Mouse (Mus musculus) CH12.LX (cell line): ENCODE measurements at regions not wholly inside any gene's neighbourhood (a gene's known extent, or its start where the extent isn't known, plus 50 kb on each side); places are given as distances from the start of the nearest gene placed in this dataset.

Experiments
- DNase-seq: peaks from one replicate; pipeline ENCODE4 v3.0.0-alpha.2; 2013; ENCODE audit errors: extremely low read depth
- H3K27ac ChIP-seq: 2 replicates; pipeline ENCODE4 v1.5.1; 2012; ENCODE audit warnings: low read depth, mild to moderate bottlenecking, control low read depth, moderate library complexity; ENCODE audit not compliant: insufficient read depth
- H3K27me3 ChIP-seq: replicated peaks from 2 replicates; pipeline ENCODE3; 2012; ENCODE audit warnings: inconsistent platforms
- H3K36me3 ChIP-seq, 2 experiments: replicated peaks in 1 of 2; 2 replicates each; pipeline versions ENCODE3 to v1.6.1; 2012; ENCODE audit warnings: inconsistent platforms in 1 of 2, low read length in 1 of 2, mild to moderate bottlenecking in 1 of 2, mixed read lengths in 1 of 2, moderate library complexity in 1 of 2; ENCODE audit not compliant: control insufficient read depth in 1 of 2, insufficient read depth in 1 of 2
- H3K4me1 ChIP-seq, 2 experiments: 2 replicates each; pipeline ENCODE4 v1.6.1; 2012; ENCODE audit warnings: inconsistent platforms in 1 of 2, moderate library complexity in 1 of 2; ENCODE audit not compliant: insufficient read depth in 2 of 2, control insufficient read depth in 1 of 2
- H3K4me2 ChIP-seq: 2 replicates; pipeline ENCODE4 v1.6.1; 2012; ENCODE audit warnings: low read depth, mild to moderate bottlenecking, control low read depth; ENCODE audit not compliant: poor library complexity, insufficient read depth, severe bottlenecking
- H3K4me3 ChIP-seq, 3 experiments: fragments of 150-350 bp in 1 of 3; sonication (generic) in 1 of 3; replicated peaks in 1 of 3; 2 replicates each; pipeline versions ENCODE3 to v1.5.1; 2011 to 2012; ENCODE audit warnings: low read depth in 2 of 3, low read length in 2 of 3, mild to moderate bottlenecking in 2 of 3, moderate library complexity in 2 of 3, control low read depth in 1 of 3, improper control_type of control experiment in 1 of 3, inconsistent platforms in 1 of 3, mixed read lengths in 1 of 3; ENCODE audit not compliant: poor library complexity in 1 of 3
- H3K79me2 ChIP-seq: replicated peaks from 2 replicates; pipeline ENCODE4 v1.6.1; 2012; ENCODE audit warnings: mild to moderate bottlenecking, moderate library complexity; ENCODE audit not compliant: control insufficient read depth, poor library complexity, insufficient read depth, severe bottlenecking; ENCODE audit errors: extremely low read depth
- H3K9ac ChIP-seq: 2 replicates; pipeline ENCODE4 v1.6.1; 2012; ENCODE audit warnings: low read depth, mild to moderate bottlenecking, control low read depth, moderate library complexity; ENCODE audit not compliant: insufficient read depth
- H3K9me3 ChIP-seq: replicated peaks from 2 replicates; pipeline ENCODE3; 2012; ENCODE audit warnings: low read length, inconsistent platforms, mixed read lengths
- CHD1 ChIP-seq: IDR thresholded peaks from 2 replicates; pipeline ENCODE4 v1.6.1; 2012; ENCODE audit warnings: low read depth, low read length, improper control_type of control experiment, inconsistent platforms
- CHD2 ChIP-seq: IDR thresholded peaks from 2 replicates; pipeline ENCODE4 v1.6.1; 2011; ENCODE audit warnings: low read length, improper control_type of control experiment
- CTCF ChIP-seq, 2 experiments: IDR thresholded peaks in 1 of 2; conservative IDR thresholded peaks in 1 of 2; 2 replicates each; pipeline ENCODE4 v1.5.1; 2011 to 2012; ENCODE audit warnings: low read depth in 2 of 2, low read length in 2 of 2, improper control_type of control experiment in 1 of 2, inconsistent platforms in 1 of 2, mild to moderate bottlenecking in 1 of 2, moderate library complexity in 1 of 2
- ELF1 ChIP-seq: IDR thresholded peaks from 2 replicates; pipeline ENCODE4 v1.6.1; 2014; ENCODE audit warnings: low read depth, mild to moderate bottlenecking, inconsistent platforms, low read length, improper control_type of control experiment
- IRF4 ChIP-seq: IDR thresholded peaks from 2 replicates; pipeline ENCODE4 v1.6.1; 2014; ENCODE audit warnings: low read depth, mild to moderate bottlenecking, inconsistent platforms, low read length, improper control_type of control experiment
- KAT2A ChIP-seq: IDR thresholded peaks from 2 replicates; pipeline ENCODE4 v1.6.1; 2012; ENCODE audit warnings: low read length, improper control_type of control experiment, inconsistent platforms; ENCODE audit not compliant: insufficient replicate concordance
- MAFK ChIP-seq: IDR thresholded peaks from 2 replicates; pipeline ENCODE4 v1.6.1; 2011; ENCODE audit warnings: low read length, improper control_type of control experiment; ENCODE audit not compliant: insufficient replicate concordance
- MAX ChIP-seq: IDR thresholded peaks from 2 replicates; pipeline ENCODE4 v1.6.1; 2011; ENCODE audit warnings: low read length, improper control_type of control experiment
- MEF2A ChIP-seq: IDR thresholded peaks from 2 replicates; pipeline ENCODE4 v1.6.1; 2014; ENCODE audit warnings: low read depth, mild to moderate bottlenecking, inconsistent platforms, low read length, improper control_type of control experiment, borderline replicate concordance
- MXI1 ChIP-seq: IDR thresholded peaks from 2 replicates; pipeline ENCODE4 v1.6.1; 2011; ENCODE audit warnings: mild to moderate bottlenecking, low read depth, low read length, improper control_type of control experiment
- NRF1 ChIP-seq: IDR thresholded peaks from 2 replicates; pipeline ENCODE4 v1.6.1; 2014; ENCODE audit warnings: low read depth, mild to moderate bottlenecking, inconsistent platforms, low read length, improper control_type of control experiment, moderate library complexity
- RAD21 ChIP-seq: IDR thresholded peaks from 2 replicates; pipeline ENCODE4 v1.6.1; 2011; ENCODE audit warnings: low read depth, mild to moderate bottlenecking, low read length, improper control_type of control experiment, moderate library complexity
- RCOR1 ChIP-seq: conservative IDR thresholded peaks from 2 replicates; pipeline ENCODE4 v1.6.1; 2012; ENCODE audit warnings: low read depth, mild to moderate bottlenecking, inconsistent platforms, low read length, improper control_type of control experiment
- SMC3 ChIP-seq: IDR thresholded peaks from 2 replicates; pipeline ENCODE4 v1.6.1; 2011; ENCODE audit warnings: low read depth, low read length, improper control_type of control experiment
- TBP ChIP-seq: conservative IDR thresholded peaks from 2 replicates; pipeline ENCODE4 v1.6.1; 2011; ENCODE audit warnings: low read depth, low read length, improper control_type of control experiment
- UBTF ChIP-seq: IDR thresholded peaks from 2 replicates; pipeline ENCODE4 v1.6.1; 2012; ENCODE audit warnings: low read depth, mild to moderate bottlenecking, inconsistent platforms, low read length, improper control_type of control experiment, moderate library complexity
- USF2 ChIP-seq: conservative IDR thresholded peaks from 2 replicates; pipeline ENCODE4 v1.6.1; 2011; ENCODE audit warnings: low read depth, low read length, improper control_type of control experiment
- ZMIZ1 ChIP-seq: IDR thresholded peaks from 2 replicates; pipeline ENCODE4 v1.6.1; 2012; ENCODE audit warnings: low read depth, mild to moderate bottlenecking, inconsistent platforms, low read length, improper control_type of control experiment
- dilution Hi-C: fragments of 300-500 bp; cut with MboI; formaldehyde crosslinking; loops from 2 replicates; pipeline ENCODE4 v1.14.3; 2020; ENCODE audit warnings: low sequenced_read_pairs; ENCODE audit not compliant: extremely low pct_unique_long_range_greater_than_20kb, extremely low pct_ligation_motif_present
- in situ Hi-C: fragments of 300-500 bp; cut with MboI; formaldehyde crosslinking; loops from 3 replicates; pipeline ENCODE4 v1.14.3; 2019; ENCODE audit warnings: low sequenced_read_pairs, low pct_ligation_motif_present, low pct_unique_long_range_greater_than_20kb, mixed read lengths

DNA sequence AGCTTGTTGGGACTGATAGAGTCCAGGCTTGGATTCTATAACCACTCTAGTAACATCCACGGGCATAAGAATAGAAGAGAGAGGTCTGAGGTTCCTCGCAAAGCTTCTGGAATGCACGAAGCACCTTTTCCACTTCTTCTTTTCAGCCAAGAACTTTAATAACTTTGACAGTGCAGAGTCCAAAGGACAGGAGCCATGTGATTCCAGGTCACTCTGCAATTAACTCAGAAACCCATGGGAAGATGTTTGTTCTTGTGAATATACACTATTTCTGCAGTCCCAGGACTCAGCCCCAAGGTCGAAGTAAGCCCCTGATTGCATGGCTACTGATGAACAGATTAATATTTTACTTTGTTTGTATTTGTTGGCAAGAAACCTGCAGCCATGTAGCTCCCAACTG lies 113.0 kb upstream of the Nxt1 start:
- Histone ChIP-seq H3K9ac (no peak overlapping the region), H3K9me3 (no peaks in the 10 kb centered on the region), H3K27me3 (no peaks in the 10 kb centered on the region), H3K4me3 (no peak overlapping the region), H3K4me1 (peaks cover 0 to 31% of the 10 kb centered on the region in 2 experiments; a peak in 2 of 4 replicates), H3K79me2 (no peaks in the 10 kb centered on the region)
- in situ Hi-C loops, result loop anchor here (10.0 kb wide), 1 partner anchor 175 kb away; no protein-coding TSS in a partner anchor
- TF ChIP-seq CHD1, result no peak
- TF ChIP-seq KAT2A, result no peak
- no peak for TF ChIP-seq IRF4
- TF ChIP-seq MAX, result no peak
- no peak for TF ChIP-seq USF2
- no peak for TF ChIP-seq UBTF
- no peak for TF ChIP-seq CHD2
- TF ChIP-seq NRF1, result no peak
- TF ChIP-seq, all 38 proteins: peak for 0
- no peak for DNase-seq
- dilution Hi-C loops, result no loop called here
- Histone ChIP-seq H3K36me3 (no peaks in the 10 kb centered on the region), H3K27ac (no peak overlapping the region), H3K4me2 (no peak overlapping the region)

DNA sequence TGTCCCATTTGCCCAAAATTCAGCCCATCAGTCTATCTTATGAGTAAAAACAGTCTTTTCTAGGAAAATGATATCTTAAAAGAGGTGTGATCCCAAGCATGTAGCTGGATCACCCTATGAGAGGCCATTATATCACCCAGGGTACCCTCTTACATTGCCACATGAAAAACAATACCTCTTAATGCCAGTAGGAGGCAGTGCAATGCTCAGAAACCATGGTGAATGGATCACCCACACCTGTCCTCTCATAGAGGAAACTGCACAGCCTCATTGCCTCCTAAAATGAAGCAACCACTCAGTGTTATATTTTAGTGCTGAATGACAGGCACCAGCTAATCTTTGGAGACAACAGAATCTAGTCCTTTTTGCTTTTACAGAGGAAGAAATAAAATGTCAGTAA lies 114.0 kb upstream of the Nxt1 start:
- TF ChIP-seq NRF1, result no peak
- peak; percentile 64 to 82 for TF ChIP-seq CTCF (conservative IDR thresholded peaks at IDR 0.05 in 1 of 2, IDR thresholded peaks at IDR 0.05 in 1 of 2; ENCODE audit: low read depth in 2 of 2, low read length in 2 of 2)
- no peak for TF ChIP-seq UBTF
- TF ChIP-seq RAD21, result peak; percentile 69
- no peak for TF ChIP-seq ELF1
- TF ChIP-seq KAT2A, result no peak
- TF ChIP-seq TBP, result no peak
- TF ChIP-seq MEF2A, result no peak
- no peak for TF ChIP-seq MAFK
- TF ChIP-seq SMC3, result peak; percentile 77
- TF ChIP-seq RCOR1, result no peak
- TF ChIP-seq ZMIZ1, result no peak
- TF ChIP-seq MXI1, result no peak
- in situ Hi-C loops, result loop anchor here (10.0 kb wide), 1 partner anchor 174 kb away; no protein-coding TSS in a partner anchor

More for the DNA sequence above, 114.0 kb upstream of the Nxt1 start:
- Histone ChIP-seq H3K4me1 (peaks cover 0 to 21% of the 10 kb centered on the region in 2 experiments; a peak in 2 of 4 replicates), H3K79me2 (no peaks in the 10 kb centered on the region), H3K9me3 (no peaks in the 10 kb centered on the region), H3K27ac (no peak overlapping the region), H3K4me2 (no peak overlapping the region), H3K36me3 (no peaks in the 10 kb centered on the region), H3K9ac (no peak overlapping the region), H3K4me3 (no peak overlapping the region), H3K27me3 (no peaks in the 10 kb centered on the region)
- DNase-seq, result peak; percentile 53
- dilution Hi-C loops, result no loop called here
